Mouse (Mus musculus): ENCODE results near the gene Als2cr12. TPM values are rescaled to one million over a fixed set of nuclear protein-coding genes. Genes with fewer than 3 reads are reported as not detected.
A peak's percentile ranks its signal among the peaks of the same experiment; 100 is the strongest.
"Not testable (repeated sequence)": the region's sequence is repeated elsewhere in the genome, so short reads cannot be mapped to it uniquely, and the experiment has no call there.

The Als2cr12 gene
- polyA plus RNA-seq, 3 experiments from 2014 or later = not detected

DNA sequence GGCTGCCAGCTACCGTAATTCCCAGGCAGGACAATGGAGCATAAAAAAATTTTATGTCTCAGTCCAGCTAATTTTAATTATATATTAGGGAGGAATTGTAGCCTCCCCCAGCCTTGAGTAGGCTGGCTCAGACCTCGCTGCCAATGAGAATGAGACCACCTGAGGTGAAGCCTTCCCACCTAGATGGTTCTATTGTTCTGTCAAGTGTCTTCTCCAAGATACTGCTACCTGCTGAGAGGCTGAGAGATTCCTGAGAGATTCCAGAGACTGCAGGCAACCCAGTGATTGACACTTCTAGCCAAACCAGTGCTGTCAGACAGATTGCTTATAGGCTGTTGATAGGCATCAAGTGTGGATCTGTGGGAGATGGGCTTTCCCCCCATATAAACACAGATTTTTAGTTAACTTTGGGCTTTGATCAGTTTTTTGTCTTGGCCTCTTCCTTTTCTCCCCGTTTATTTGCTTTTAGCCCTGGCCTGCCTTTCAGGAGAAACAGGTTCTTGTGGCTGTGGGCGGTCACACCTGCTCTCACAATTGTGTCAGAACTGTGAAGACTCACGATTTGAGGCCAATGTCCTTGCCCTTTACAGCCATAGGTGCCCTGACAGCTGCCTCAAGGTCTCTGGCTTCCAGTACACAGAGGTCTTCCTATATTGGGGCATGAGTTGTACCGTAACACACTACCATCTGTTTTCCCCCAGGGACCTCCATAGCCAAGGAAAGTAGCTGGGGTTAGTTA is 5.6 kb downstream of the Als2cr12 start:
- ATAC-seq = no peak

DNA sequence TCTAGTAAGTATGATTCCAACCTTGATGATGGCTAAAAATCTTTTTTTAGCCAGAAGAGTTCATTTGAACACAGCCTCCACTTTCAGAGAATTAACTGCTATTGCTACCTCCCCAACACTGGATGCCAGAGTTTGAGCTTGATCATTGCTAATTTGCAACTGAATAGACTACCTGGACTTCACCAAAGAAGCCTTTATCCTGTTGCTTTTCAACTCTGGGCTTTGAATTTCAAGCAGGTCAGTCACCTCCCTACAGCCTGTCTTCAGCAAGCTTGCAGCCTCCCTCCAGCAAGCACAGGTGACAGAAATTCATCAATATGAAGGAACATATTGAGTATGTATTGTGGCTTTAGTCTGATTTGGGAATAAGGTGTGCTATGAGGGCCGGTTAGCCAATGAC is 6.4 kb downstream of the Als2cr12 start:
- no peak for ATAC-seq

DNA sequence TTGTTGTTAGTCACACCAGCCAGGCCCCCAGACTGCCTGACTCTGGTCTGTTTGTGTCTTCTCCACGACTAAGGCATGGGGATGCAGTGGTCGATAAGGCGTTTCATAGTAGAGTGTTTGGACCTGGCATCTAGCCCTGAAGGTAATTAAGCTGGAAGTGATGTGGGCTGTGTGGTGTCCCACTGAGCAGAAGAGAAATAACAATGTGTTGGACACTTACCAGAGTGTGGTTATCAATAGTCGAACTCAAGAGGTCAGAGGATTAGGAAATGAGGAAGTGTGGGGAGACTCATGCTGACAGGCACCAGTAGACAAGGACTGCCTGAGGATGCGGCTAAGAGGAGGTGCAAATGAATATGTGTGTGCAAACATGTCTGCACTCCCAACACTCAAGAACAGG is 17.4 kb downstream of the Als2cr12 start:
- not testable (repeated sequence) for ATAC-seq

DNA sequence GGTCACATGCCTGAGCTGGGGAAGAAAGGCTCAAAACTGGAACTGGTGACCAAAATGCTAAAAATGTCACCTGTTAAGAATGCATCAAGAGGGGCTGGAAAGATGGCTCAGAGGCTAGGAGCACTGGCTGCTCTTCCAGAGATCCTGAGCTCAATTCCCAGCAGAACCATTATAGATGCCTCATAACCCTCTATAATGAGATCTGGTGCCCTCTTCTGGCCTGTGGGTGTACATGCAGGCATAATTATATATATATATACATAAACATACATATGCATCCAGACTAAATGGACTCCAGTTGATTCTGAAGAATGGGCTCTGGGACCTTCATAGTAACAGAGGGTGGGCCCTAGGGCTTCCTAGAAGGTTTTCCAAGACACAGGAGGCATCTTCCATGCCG is 18.2 kb downstream of the Als2cr12 start:
- ATAC-seq = no peak

DNA sequence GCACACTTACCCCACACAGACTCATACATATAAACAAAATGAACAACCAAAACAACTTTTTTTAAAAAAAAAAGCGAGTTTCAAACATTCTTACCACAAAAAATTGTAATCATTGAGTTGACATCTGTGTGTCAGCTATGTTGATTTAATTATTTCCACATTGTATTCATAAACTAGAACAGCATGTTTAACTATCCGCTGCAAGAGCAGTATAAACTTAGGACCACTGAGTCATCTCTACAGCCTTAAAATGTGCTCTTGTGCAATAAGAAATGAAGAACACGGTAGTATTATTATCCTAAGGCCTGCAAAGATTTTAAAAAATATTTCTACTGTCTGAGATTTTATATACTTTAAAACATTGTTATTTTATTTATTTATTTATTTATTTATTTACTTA is 20.8 kb downstream of the Als2cr12 start:
- ATAC-seq = no peak

DNA sequence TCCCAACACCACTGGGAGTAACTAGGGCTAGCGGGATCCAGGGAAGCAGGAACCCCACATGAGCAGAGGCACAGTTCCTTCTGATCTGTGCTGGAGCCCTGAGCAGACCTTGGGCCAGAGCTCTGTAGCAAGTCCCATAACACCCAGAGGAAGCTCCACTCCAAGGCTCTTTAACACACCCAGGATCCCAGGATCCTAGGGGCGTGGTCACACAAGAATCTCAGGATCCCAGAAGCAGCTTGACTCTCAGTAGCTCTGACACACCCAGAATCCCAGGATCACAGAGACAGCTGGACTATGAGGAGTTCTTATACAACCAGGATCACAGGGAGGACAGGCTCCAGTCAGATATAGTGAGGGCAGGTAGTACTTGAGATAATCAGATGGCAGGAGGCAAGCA is 23.7 kb downstream of the Als2cr12 start:
- ATAC-seq = no peak

DNA sequence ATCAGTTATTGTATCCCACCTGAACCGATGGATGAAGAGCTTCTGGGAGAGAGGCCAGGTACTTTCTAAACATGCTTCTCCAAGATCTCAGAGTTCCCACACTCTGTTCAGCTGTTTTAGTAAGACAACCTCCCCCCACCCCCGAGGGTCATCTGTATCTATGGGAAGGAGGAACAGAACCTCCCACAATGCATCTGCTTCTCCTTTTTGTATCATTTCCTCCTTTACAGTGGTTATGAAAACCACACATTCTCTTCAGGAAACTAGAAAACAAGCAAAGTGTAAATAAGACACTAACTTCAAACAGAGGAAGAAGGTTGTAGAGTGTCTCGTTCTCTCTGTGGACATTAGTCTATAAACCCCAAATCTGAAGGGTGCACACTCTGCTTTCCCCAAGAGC is 26.2 kb downstream of the Als2cr12 start:
- ATAC-seq = peak; percentile 77

DNA sequence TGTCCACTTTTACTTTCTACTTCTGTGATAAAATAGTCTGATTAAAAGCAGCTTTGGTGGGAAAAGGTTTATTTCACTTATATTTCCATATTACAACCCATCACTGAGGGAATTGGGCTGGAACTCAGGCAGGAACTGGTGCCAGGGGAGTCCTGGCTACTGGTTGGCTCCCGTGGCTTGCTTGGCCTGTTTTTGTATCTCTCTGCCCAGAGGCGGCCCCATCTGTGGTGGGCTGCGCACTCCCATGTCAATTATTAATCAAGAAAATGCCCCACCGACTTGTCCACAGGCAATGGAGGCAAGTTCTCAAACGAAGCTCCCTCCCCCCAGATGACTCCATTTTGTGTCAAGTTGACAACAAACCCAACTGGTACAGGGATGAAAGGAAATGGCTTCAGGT is 27.6 kb downstream of the Als2cr12 start:
- no peak for ATAC-seq

DNA sequence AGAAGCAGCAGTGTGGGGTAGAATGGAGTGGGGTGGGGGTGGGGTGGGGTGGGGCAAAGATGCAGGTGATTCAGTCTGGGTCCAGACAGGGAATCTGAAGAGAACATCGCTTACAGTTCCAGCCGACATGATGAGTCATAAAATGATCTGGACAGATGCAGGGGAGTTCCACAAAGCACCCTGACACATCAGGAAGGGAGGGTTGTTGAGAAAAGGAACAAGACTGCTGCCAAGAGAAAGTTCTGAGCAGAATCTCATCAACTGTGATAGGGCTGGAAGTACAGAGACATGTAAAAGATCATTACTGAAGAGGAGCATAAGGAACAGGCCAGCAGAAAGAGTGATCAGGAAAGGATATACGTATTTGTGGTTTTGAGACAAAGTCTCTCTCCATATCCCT is 32.4 kb downstream of the Als2cr12 start:
- ATAC-seq = not testable (repeated sequence)

DNA sequence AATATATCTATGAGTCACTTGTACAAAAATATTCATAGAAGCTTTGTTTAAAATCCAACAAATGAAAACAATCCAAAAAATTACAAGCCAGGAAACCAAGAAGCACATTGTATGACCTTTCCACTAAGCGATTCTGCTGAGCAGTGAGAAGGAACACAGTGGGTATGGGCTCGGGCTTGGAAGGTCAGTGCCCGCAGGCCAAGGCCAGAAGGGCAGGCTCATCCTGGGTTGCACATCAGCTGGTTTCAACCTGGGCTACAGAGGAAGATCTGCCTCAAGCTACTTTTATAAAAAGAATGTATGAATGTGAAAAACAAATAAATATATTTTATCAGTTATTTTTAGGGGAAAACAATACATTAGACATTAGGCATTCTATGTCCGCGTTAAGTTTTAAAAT is 33.1 kb downstream of the Als2cr12 start:
- ATAC-seq = not testable (repeated sequence)

DNA sequence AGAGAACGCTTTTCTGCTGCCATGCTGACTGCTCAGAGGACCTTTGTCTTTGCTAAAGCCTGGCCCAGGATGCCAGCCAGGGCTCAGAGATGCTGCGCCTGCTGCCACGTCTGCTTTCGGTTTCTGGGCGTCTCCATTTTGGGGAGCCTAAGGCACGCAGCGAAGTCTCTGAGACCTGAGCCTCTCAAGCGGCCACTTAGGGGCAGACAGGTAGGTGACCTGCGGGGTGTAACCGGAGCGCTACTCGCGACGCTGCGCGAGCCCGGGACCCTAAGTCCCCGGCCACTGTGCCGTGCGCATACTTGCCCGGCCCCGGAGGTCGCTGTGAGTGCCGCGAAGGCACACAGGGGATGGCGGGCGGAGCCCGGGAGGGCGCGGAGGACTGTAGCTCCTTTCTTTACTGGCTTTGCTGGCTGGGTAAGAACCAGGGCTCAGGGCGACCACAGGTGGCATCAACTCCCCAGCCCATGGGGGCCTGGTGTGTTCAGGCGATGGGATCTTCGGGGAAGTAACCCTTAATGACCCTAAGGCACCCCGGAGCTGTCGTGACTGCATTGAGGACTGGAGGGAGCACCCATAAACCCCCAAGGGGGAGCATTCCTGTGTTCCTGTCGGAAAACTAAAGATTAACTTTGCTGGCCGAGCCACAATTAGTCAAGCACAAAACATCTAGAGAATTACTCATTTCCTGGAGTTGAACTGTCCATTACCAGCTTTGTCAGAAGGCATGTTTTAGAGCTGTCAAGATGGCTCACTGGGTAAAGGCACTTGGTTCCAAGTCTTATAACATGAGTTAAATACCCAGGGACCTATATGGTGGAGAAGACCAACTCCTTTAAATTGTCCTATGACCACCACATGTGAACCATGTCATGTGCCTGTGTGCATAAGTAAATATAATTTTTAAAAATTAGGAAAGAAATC is 43.0 kb downstream of the Als2cr12 start:
- ATAC-seq = peak; percentile 77

DNA sequence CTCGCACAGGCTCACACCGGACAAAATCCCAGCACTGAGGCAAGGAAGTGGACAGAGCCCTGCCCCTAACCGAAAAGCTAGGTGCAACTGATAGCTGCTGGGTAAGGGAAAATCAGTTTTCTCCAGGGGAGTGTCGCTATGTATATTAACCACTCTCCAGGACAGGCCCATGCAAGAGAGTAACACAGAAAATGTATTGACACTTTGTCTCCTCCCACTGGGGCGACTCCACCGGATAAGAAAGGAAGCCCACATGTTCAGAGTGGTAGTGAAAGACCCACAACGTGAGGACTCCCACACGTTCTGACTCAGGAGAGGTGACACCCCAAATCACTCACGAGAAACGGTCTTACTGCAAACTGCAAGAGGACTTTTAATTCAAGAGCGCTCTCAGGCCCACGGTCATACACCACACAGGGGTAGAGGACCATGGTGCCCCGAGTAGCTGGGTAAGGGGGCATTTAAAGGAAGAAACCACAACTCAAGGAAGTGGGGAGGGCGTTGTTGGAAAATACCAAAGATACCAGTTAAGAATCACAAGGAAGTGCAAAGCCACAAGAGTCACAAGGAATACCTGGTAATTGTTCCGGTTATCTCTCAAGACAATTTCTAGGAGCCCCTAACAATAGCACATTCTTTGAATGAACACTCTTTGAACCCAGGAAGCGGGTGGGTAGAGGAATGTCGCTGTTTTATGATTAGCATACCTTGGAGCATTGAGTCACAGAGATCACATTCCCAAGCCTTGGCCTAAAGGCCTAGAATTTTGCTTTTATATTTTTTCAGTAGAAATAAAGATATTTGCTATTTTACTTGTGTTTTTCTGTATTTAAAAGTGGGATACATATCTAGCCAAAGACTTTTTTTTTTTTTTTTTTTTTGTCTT is 44.0 kb downstream of the Als2cr12 start:
- peak; percentile 45 for ATAC-seq

DNA sequence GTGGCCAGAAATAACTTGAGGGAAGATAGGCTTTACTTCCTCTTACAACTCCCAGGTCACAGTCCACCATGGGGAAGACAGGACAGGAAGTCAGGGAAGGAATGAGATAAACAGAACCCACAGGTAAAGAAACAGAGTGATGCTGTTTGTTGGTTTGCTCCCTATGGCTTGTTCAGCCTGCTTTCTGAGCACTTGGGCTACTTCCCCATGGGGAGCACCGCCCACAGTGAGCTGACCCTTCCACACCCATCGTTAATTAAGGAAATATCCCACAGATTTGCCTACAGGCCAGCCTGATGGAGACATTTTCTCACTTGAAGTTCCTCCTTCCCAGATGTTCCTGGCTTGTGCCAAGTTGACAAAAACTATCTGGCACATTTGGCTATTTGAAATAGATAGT is 66.9 kb downstream of the Als2cr12 start:
- ATAC-seq = not testable (repeated sequence)

DNA sequence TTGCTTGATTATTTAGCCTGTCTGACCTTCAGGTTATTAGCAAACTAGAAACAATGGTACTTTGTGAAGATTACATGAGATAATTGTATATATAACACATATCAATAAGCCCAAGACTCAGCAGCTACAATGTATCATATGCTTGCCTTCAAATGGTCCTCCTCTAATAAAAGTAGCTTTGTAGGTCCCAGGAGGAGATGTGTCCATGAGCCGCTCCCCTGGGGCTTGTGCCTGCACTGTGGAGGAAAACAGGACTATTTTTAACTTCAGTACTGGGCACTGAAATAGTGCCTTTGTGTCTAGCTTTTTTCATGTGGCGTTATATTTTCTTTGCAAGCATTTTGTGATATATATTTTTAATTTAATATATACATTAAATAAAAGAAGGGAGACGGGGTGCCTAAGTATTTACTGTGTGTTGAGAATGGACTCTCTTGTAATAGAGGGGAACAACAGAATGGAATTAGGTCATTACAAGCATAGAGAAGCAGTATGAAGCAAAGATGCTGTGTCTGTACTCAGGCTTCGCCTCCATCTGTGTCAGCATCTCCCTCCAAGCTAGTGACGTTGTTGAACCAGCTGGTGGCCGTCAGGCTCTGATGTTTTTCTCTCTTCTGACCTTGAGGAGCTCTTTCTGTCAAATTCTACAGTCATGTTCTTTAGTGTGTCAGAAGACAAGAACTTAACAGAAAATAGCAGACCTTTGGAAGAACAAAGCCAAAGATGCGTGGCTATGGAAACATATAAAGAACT is 73.6 kb downstream of the Als2cr12 start:
- no peak for ATAC-seq

DNA sequence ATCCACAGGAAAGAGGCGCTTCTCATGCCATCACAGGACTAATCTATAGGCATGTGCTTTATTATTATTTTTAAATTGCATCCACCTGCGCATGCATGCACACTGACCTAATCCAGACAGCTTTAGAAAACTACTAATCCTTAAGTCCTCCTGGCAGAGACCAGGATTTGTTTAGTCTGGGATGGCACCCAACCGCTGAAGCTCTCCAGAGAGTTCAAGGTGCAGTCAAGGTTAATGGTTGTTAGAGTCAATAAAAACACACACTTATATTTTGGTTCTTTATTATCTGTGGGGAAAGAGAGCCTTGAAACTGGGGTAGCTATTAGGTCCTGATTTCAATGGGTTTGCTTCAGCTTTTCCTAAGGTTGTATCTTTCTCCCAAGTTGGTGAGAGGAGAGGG is 74.5 kb downstream of the Als2cr12 start:
- ATAC-seq = no peak

DNA sequence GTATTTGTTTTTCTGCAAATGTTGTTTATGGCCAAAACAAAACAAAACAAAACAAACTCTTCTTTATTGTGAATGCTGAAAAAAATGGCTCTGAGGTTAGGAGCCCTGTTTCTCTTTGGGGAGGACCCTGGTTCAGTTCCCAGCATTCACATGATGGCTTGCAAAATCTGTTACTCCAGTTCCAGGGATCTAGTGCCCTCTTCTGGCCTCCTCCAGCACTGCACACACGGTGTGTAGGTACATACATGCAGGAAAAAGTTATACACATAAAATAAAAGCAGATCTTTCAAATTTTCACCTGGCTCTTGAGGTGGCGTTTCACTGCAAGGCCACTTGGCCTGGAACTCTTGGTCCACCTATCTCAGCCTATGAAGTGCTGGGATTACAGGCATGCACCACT is 77.0 kb downstream of the Als2cr12 start:
- no peak for ATAC-seq

DNA sequence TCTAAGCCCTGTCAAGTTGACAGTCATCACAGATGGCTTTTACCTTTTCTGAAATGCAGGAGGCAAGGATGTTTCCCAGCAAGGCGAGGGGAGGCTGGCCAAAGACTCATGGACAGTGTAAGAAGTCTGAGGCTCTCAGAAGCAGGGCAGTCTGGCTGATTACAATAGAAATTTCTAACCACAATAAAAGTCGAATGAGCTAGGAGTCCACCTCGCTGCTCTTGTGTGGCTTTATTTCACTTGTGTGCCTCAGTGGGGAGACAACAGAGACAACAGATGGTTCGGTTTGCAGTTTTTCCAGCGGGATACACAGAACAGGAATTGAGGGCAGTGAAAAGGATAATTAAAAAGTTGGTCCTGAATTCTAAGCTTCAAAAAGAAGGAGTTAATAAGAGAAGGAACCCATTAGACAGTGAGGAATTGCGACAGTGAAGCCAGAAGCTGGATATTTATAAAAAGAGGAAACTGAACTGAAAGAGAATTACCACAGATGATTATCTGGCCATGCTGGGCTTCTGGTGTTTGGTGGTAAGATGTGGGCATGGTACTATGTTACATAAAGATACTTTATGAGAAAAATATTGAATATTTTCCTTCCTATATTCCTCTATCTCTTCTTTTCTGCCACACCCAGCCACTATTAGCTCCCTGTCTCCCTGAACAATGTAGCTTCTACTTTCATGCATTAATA is 77.7 kb downstream of the Als2cr12 start:
- ATAC-seq = no peak

DNA sequence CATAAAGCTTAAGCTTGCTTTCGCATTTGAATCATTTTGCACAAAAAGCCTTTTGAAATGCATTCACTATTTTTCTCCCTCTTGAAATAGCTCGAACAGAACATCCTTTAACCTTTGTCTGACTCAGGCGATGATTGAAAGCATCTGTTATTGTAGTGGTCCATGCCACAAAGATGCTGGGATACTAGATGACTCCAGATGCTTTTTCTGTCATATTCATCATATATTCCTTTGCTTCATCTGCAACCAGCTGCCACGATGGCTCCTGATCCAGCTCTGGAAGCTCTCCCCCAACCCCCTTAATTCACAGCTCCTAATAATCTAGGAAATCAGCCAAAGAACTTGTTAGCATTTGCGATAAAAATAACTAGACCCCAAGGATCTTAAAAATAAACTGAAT is 78.7 kb downstream of the Als2cr12 start:
- no peak for ATAC-seq

DNA sequence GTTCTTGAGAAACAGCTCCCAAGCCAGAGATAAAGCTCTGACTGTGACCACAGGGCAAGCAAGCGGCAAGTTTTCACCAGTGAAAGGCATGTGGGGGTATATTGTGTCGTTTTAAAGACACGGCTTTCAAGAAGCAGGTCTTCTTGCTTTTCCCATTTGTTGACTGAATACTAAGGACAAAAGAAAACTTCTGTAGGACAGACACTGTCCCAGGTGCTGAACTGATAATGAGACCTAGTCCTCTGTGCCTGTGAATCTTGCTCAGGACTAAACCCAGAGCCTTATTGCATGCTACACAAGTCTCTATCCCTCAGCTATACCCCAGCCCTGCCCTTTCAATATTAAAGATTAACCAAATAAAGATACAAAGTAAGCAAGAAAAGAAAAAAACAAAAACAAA is 79.6 kb downstream of the Als2cr12 start:
- no peak for ATAC-seq

DNA sequence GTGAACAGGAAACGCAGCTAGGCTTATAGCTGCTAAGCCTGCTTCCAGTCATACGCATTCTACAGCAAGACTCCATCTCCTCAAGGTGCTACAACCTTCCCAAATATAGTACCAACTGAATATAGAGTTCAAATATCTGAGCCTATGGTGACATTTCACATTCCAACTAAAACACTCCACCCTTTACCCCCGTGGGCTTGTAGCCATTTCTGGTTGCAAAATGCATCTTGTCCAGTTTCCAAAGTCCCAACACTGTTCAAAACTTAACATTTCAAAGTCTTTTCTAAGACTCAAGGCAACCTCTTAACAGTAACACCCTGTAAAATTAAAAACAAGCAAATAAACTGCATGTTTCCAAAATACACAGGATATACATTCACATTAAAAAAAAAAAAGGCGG is 80.6 kb downstream of the Als2cr12 start:
- ATAC-seq = no peak

DNA sequence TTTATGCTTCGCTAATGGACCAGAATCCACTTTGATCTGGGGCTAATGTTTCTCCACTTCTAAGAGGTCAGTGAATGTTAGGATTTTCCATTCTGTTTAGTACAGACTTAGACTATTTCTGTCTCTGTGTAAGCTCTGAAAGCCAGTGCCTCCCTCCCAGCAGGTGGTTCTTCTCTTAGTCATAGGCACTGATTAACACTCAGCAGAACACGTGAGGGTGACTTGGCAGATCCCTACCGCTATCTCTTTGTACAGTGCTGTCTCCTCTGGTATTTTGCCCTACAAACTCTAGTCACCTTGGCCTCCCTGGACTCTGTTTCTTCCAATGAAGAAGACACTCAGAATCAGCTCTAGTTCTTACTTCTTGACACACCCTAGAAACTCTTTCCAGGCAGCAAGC is 81.4 kb downstream of the Als2cr12 start:
- ATAC-seq = no peak

DNA sequence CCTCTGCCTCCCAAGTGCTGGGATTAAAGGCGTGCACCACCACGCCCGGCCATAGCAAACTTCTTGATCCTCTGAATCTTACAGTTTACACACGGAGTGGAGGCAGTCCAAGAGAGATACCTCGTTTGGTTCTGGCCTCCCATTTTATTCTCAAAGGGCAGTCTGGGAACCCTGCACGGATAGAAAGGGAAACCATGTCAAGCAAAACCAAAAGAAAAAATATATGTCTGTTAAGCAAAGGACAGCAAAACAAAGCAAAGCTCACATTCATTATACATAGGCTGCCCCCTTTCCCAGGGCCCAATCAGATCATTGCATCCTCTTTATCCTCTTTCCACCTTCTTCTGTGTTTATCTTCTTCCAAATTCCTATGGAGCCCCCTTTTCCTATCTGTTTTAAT is 82.0 kb downstream of the Als2cr12 start:
- no peak for ATAC-seq
